Mouse (Mus musculus): ENCODE measurements around the gene C1qb. TPM values are rescaled to one million over a fixed set of nuclear protein-coding genes. Genes with fewer than 3 reads are reported as not detected.

C1qb gene
- 65.1 and 67.3 TPM in 2 replicates for polyA plus RNA-seq (2012; rRNA removed)

DNA sequence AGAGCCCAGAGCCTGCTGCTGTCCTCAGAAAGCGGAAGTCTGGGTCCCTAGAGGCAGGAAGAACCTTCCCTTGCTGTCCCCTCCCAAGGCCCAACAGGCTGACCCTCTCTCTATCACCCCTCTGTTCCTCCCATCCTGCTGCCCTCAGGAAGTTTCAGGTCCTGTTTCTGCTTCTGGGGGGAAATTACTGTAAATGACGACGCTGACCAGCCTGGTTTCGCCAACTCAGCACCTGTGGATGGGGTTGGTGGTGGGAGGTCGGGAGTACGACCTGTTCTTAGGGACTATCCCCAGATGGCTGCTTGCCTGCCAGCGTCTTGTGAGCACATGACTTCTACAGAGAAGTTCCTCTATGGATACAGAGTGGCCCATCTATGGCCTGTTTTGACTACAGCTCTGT lies at the start of gene C1qb:
Gene C1qb (minus strand): TSS at position 87 of the 400 bp plus-strand sequence.
- 49% methylated on average over 7 of the region's 7 CpGs for WGBS
- H3K4me3 ChIP-seq (replicated peaks; ENCODE audit: extremely low read depth, low read depth, low read length): no peak within 1 kb of the TSS
- no peak for DNase-seq
- no peaks in the 10 kb centered on the region for H3K4me1 ChIP-seq (ENCODE audit: control insufficient read depth, insufficient read depth, low read length)
- TF ChIP-seq POLR2A (IDR thresholded peaks at IDR 0.05; ENCODE audit: borderline replicate concordance, extremely low read depth, low read depth, low read length) (no peak), CTCF (IDR thresholded peaks at IDR 0.05; ENCODE audit: insufficient read depth, low read length) (no peak)

DNA sequence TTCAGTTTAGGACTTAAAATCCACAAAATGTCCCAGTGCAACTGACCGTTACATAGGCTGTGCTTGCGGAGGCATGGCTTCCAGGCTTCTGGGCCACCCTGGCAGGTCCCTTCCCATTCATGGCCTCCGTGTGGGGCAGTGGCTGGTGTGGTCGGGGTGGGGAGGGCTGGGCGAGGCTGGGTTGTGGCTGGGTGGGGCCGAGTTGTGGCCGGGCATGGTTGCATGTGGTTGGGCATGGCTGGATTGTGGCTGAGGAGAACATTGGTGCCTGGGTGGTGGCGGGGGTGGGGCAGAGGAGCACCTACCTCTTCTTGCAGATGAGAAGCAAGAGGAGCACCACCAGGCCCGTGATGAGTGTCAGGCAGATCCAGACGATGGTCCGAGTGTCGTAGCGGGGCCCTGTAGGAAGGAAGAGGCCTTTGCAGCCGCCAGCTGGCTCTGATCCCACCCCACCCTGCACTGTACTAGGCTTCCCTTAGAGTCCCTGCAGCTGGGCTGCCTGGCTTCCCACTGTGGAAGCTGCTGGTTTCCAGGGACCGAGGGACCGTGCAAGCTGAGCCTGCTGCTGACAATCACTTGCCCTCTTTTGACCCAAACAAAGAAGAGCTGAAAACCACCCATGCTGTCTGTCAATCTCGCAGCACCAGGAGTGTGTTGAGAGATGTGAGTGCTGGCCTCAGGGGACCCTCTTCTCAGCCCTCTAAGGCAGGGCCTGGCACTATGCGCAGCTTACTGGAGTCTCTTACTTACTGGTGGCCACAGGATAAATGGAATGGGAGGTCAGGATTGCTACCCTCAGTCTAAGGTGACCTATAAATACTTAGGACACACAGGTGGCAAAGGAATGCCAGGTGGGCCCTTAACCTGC lies 49.0 kb upstream of the C1qb start:
- no peaks in the 10 kb centered on the region for H3K4me1 ChIP-seq (ENCODE audit: control insufficient read depth, insufficient read depth, low read length)
- H3K4me3 ChIP-seq (replicated peaks; ENCODE audit: extremely low read depth, low read depth, low read length): no peak overlapping the region
- TF ChIP-seq CTCF (IDR thresholded peaks at IDR 0.05; ENCODE audit: insufficient read depth, low read length): no peak
- no peak for TF ChIP-seq POLR2A (IDR thresholded peaks at IDR 0.05; ENCODE audit: borderline replicate concordance, extremely low read depth, low read depth, low read length)
- no peak for DNase-seq
- 29% methylated on average over 18 of the region's 18 CpGs for WGBS

- Histone ChIP-seq H3K4me1 (ENCODE audit: control insufficient read depth, insufficient read depth, low read length) (no peaks in the 10 kb centered on the region), H3K4me3 (replicated peaks; ENCODE audit: extremely low read depth, low read depth, low read length) (no peak overlapping the region)
- TF ChIP-seq CTCF (IDR thresholded peaks at IDR 0.05; ENCODE audit: insufficient read depth, low read length) (no peak), POLR2A (IDR thresholded peaks at IDR 0.05; ENCODE audit: borderline replicate concordance, extremely low read depth, low read depth, low read length) (no peak)
- no peak for DNase-seq
- 73% methylated on average over 8 of the region's 8 CpGs for WGBS
These were observed 44.5 kb upstream of the C1qb start for GRCm38 (mm10) chr4:136930474-136930873.

GRCm38 (mm10) chr4:136928928-136929327 lies 42.9 kb upstream of the C1qb start:
- H3K4me1 ChIP-seq (ENCODE audit: control insufficient read depth, insufficient read depth, low read length): no peaks in the 10 kb centered on the region
- no peak for DNase-seq
- H3K4me3 ChIP-seq (replicated peaks; ENCODE audit: extremely low read depth, low read depth, low read length): no peak overlapping the region
- WGBS: 9% methylated on average over 5 of the region's 5 CpGs
- no peak for TF ChIP-seq POLR2A (IDR thresholded peaks at IDR 0.05; ENCODE audit: borderline replicate concordance, extremely low read depth, low read depth, low read length)
- TF ChIP-seq CTCF (IDR thresholded peaks at IDR 0.05; ENCODE audit: insufficient read depth, low read length): 0 out of 2 replicates have a peak, but pooled peaks have one; percentile 7

DNA sequence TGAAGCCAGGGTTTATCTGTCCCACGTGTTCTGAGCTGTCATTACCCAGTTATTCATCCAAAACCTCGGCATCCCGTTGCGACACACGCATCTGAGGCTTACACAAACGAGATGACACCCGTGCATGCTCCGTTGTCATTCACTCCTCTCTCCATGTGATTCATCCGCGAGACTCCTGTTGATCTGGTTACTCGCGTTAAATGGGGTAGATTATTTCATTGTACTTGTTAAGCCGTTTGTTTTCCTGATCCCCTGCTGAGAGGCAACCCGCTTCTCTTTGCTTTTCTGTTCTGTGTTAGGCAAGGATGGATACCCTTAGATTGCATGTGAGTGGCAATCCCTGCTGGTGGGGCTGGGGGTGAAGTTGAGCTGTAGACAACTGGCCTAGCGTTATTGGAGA lies 39.8 kb upstream of the C1qb start:
- Histone ChIP-seq H3K4me1 (ENCODE audit: control insufficient read depth, insufficient read depth, low read length) (no peaks in the 10 kb centered on the region), H3K4me3 (replicated peaks; ENCODE audit: extremely low read depth, low read depth, low read length) (no peak overlapping the region)
- 15% methylated on average over 15 of the region's 15 CpGs for WGBS
- DNase-seq: no peak
- TF ChIP-seq CTCF (IDR thresholded peaks at IDR 0.05; ENCODE audit: insufficient read depth, low read length) (no peak), POLR2A (IDR thresholded peaks at IDR 0.05; ENCODE audit: borderline replicate concordance, extremely low read depth, low read depth, low read length) (no peak)

DNA sequence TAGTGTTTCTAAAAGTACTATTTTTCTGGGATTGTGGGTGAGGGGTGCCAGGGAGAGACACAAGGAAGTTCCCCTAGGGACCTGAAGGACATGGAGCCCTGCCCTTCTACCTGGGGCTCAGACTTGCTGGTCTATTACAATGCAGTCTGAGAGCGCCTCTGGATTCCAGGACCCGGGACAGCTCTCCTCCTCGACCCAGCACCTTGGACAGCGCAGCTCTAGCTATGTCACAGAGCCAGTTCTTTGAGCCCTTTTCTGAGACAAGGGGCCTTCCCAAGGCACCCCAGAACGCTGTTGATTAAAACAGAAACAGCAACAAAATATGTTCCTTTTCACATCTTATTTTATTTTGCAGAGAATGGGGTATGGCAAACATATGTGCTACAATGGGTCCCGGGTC lies 38.5 kb upstream of the C1qb start:
- Histone ChIP-seq H3K4me1 (ENCODE audit: control insufficient read depth, insufficient read depth, low read length) (no peaks in the 10 kb centered on the region), H3K4me3 (replicated peaks; ENCODE audit: extremely low read depth, low read depth, low read length) (no peak overlapping the region)
- 5% methylated on average over 6 of the region's 6 CpGs for WGBS
- DNase-seq: peak; percentile 55
- TF ChIP-seq CTCF (IDR thresholded peaks at IDR 0.05; ENCODE audit: insufficient read depth, low read length) (peak; percentile 10; the same call in 1 of the 2 replicates), POLR2A (IDR thresholded peaks at IDR 0.05; ENCODE audit: borderline replicate concordance, extremely low read depth, low read depth, low read length) (no peak)

DNA sequence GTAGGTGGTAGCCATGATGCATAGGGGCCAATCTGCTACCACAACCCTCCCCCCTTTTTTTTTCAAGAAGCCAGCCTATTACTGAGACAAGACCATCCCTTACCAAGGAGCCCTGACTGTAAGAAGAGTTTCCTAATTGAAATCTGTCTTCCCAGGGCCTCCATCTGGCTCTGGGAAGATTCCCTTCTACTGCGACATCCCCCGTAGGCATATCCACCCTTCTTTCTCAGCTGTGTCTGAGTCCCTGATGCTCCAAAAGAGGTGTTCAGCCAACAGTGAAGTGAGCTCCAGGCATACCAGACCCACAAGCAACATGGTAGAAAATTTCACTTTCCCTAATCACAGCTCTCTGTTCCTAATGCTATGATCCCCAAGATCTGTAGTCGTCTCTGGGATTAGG lies 33.5 kb upstream of the C1qb start:
- WGBS: 71% methylated on average over 3 of the region's 3 CpGs
- DNase-seq: no peak
- Histone ChIP-seq H3K4me3 (replicated peaks; ENCODE audit: extremely low read depth, low read depth, low read length) (no peak overlapping the region), H3K4me1 (ENCODE audit: control insufficient read depth, insufficient read depth, low read length) (no peaks in the 10 kb centered on the region)
- TF ChIP-seq POLR2A (IDR thresholded peaks at IDR 0.05; ENCODE audit: borderline replicate concordance, extremely low read depth, low read depth, low read length): no peak
- TF ChIP-seq CTCF (IDR thresholded peaks at IDR 0.05; ENCODE audit: insufficient read depth, low read length): no peak

DNA sequence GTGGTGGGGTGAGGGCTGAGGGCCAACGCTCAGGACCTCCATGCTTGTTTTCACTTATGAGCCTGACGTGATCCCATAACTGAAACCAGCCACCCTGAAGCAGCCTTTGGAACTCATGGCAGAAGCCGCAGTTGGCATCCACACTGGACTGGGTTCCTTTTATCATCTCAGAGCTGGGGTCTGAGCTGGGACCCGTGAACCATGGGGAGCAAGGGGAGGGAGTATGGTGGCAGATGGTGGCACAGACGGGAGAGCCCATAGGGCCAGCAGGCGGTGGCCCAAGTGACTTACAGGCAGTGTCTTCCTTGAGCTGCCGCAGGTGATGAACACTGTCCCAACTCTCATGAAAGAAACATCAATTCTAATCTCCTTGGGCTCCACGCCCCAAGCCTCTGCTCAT lies 32.8 kb upstream of the C1qb start:
- 79% methylated on average over 8 of the region's 8 CpGs for WGBS
- Histone ChIP-seq H3K4me1 (ENCODE audit: control insufficient read depth, insufficient read depth, low read length) (no peaks in the 10 kb centered on the region), H3K4me3 (replicated peaks; ENCODE audit: extremely low read depth, low read depth, low read length) (no peak overlapping the region)
- DNase-seq: no peak
- TF ChIP-seq POLR2A (IDR thresholded peaks at IDR 0.05; ENCODE audit: borderline replicate concordance, extremely low read depth, low read depth, low read length) (no peak), CTCF (IDR thresholded peaks at IDR 0.05; ENCODE audit: insufficient read depth, low read length) (no peak)

- no peak overlapping the region for H3K4me3 ChIP-seq (replicated peaks; ENCODE audit: extremely low read depth, low read depth, low read length)
- TF ChIP-seq CTCF (IDR thresholded peaks at IDR 0.05; ENCODE audit: insufficient read depth, low read length): no peak
- no peak for TF ChIP-seq POLR2A (IDR thresholded peaks at IDR 0.05; ENCODE audit: borderline replicate concordance, extremely low read depth, low read depth, low read length)
- no peaks in the 10 kb centered on the region for H3K4me1 ChIP-seq (ENCODE audit: control insufficient read depth, insufficient read depth, low read length)
- WGBS: 24% methylated on average over 7 of the region's 7 CpGs
- DNase-seq: no peak
These were observed 31.2 kb upstream of the C1qb start for GRCm38 (mm10) chr4:136917165-136917524.

Data from lung, adult 2 months (tissue).